Mouse (Mus musculus) midbrain, embryonic 15.5 days (tissue): Measurements from ENCODE around the gene Mrpl23. TPM values are rescaled to one million over a fixed set of nuclear protein-coding genes. Genes with fewer than 3 reads are reported as not detected.
A peak's percentile ranks its signal among the peaks of the same experiment; 100 is the strongest.

ENCODE experiments used
- ATAC-seq: fragments of 200-750 bp; cut with Nextera tagmentation; replicated peaks from 2 replicates; pipeline ENCODE4 v1.8.0; 2017; ENCODE audit warnings: moderate TSS enrichment
- H3K27ac ChIP-seq: fragments of 300-500 bp; sonication (generic); 2 replicates; pipeline ENCODE4 v1.5.1; 2015; ENCODE audit warnings: mild to moderate bottlenecking, inconsistent platforms
- H3K27me3 ChIP-seq: fragments of 300-500 bp; sonication (generic); replicated peaks from 2 replicates; pipeline ENCODE4 v1.6.1; 2015; ENCODE audit warnings: inconsistent platforms
- H3K36me3 ChIP-seq: fragments of 300-500 bp; sonication (generic); replicated peaks from 2 replicates; pipeline ENCODE4 v1.6.1; 2015; ENCODE audit warnings: inconsistent platforms
- H3K4me1 ChIP-seq: fragments of 300-500 bp; sonication (generic); 2 replicates; pipeline ENCODE4 v1.6.1; 2015; ENCODE audit warnings: inconsistent platforms
- H3K4me2 ChIP-seq: fragments of 300-500 bp; sonication (generic); 2 replicates; pipeline ENCODE4 v1.6.1; 2015; ENCODE audit warnings: inconsistent platforms, mild to moderate bottlenecking, moderate library complexity
- H3K4me3 ChIP-seq: fragments of 300-500 bp; sonication (generic); 2 replicates; pipeline ENCODE4 v1.5.1; 2015; ENCODE audit warnings: mild to moderate bottlenecking, inconsistent platforms
- H3K9ac ChIP-seq: fragments of 300-500 bp; sonication (generic); 2 replicates; pipeline ENCODE4 v1.6.1; 2015; ENCODE audit warnings: mild to moderate bottlenecking, inconsistent platforms
- H3K9me3 ChIP-seq: fragments of 300-500 bp; sonication (generic); 2 replicates; pipeline ENCODE4 v1.6.1; 2016; ENCODE audit warnings: inconsistent platforms
- WGBS: fragments of 180-500 bp; shearing (Covaris S2); methylation state at CpG from one replicate; pipeline ENCODE4 v1.1.7; 2015; ENCODE audit warnings: mixed read lengths; 5-methylcytosine and 5-hydroxymethylcytosine counted together
- polyA plus RNA-seq: library from polyadenylated mRNA; unstranded; fragments of >200 nt; fragmentation: Nextera tagmentation; extraction: Ambion mirVana; gene quantifications from 2 replicates; pipeline ENCODE4 v1.2.1, GENCODE M21; 2015

The Mrpl23 gene
- polyA plus RNA-seq, 1 experiment from 2014 or later = 22.4 TPM

GRCm38 (mm10) chr7:142572343-142572742 is 39.9 kb downstream of the Mrpl23 start:
- Histone ChIP-seq H3K9me3 (no peaks in the 10 kb centered on the region), H3K4me3 (no peak overlapping the region), H3K36me3 (no peaks in the 10 kb centered on the region), H3K4me2 (no peak overlapping the region), H3K4me1 (no peaks in the 10 kb centered on the region), H3K27me3 (no peaks in the 10 kb centered on the region), H3K27ac (no peak overlapping the region), H3K9ac (no peak overlapping the region)
- no peak for ATAC-seq
- WGBS = 71% methylated on average over 7 of the region's 7 CpGs

GRCm38 (mm10) chr7:142572992-142573391 is 40.5 kb downstream of the Mrpl23 start:
- ATAC-seq = no peak
- Histone ChIP-seq H3K9me3 (no peaks in the 10 kb centered on the region), H3K27ac (no peak overlapping the region), H3K9ac (no peak overlapping the region), H3K4me2 (no peak overlapping the region), H3K4me1 (no peaks in the 10 kb centered on the region), H3K36me3 (no peaks in the 10 kb centered on the region), H3K4me3 (no peak overlapping the region), H3K27me3 (no peaks in the 10 kb centered on the region)
- WGBS = 43% methylated on average over 6 of the region's 6 CpGs

- no peak overlapping the region for H3K27ac ChIP-seq
- ATAC-seq = no peak
- no peaks in the 10 kb centered on the region for H3K27me3 ChIP-seq
- no peak overlapping the region for H3K4me3 ChIP-seq
- no peaks in the 10 kb centered on the region for H3K4me1 ChIP-seq
- no peak overlapping the region for H3K4me2 ChIP-seq
- H3K36me3 ChIP-seq = no peaks in the 10 kb centered on the region
- WGBS = 74% methylated on average over 3 of the region's 3 CpGs
- no peak overlapping the region for H3K9ac ChIP-seq
- H3K9me3 ChIP-seq = no peaks in the 10 kb centered on the region
Observed at GRCm38 (mm10) chr7:142574155-142574660, 41.7 kb downstream of the Mrpl23 start.

- Histone ChIP-seq H3K4me3 (no peak overlapping the region), H3K27ac (no peak overlapping the region), H3K9ac (no peak overlapping the region), H3K36me3 (no peaks in the 10 kb centered on the region), H3K9me3 (no peaks in the 10 kb centered on the region), H3K27me3 (no peaks in the 10 kb centered on the region), H3K4me2 (no peak overlapping the region), H3K4me1 (no peaks in the 10 kb centered on the region)
- no peak for ATAC-seq
- WGBS = 80% methylated on average over 9 of the region's 9 CpGs
Observed at GRCm38 (mm10) chr7:142574826-142575351, 42.4 kb downstream of the Mrpl23 start.

GRCm38 (mm10) chr7:142575491-142575890 is 43.0 kb downstream of the Mrpl23 start:
- Histone ChIP-seq H3K4me2 (no peak overlapping the region), H3K9me3 (no peaks in the 10 kb centered on the region), H3K9ac (no peak overlapping the region), H3K27ac (no peak overlapping the region), H3K27me3 (no peaks in the 10 kb centered on the region), H3K36me3 (no peaks in the 10 kb centered on the region), H3K4me1 (no peaks in the 10 kb centered on the region), H3K4me3 (no peak overlapping the region)
- ATAC-seq = no peak
- 93% methylated on average over 12 of the region's 12 CpGs for WGBS

- Histone ChIP-seq H3K27ac (no peak overlapping the region), H3K4me1 (0 out of 2 replicates have a peak, but pooled peaks cover 3% of the 10 kb centered on the region), H3K4me3 (no peak overlapping the region), H3K9ac (no peak overlapping the region), H3K27me3 (no peaks in the 10 kb centered on the region), H3K36me3 (no peaks in the 10 kb centered on the region), H3K9me3 (no peaks in the 10 kb centered on the region), H3K4me2 (no peak overlapping the region)
- no peak for ATAC-seq
- 89% methylated on average over 5 of the region's 5 CpGs for WGBS
Observed at GRCm38 (mm10) chr7:142575971-142576370, 43.5 kb downstream of the Mrpl23 start.

- ATAC-seq = no peak
- 90% methylated on average over 25 of the region's 25 CpGs for WGBS
- Histone ChIP-seq H3K9me3 (no peaks in the 10 kb centered on the region), H3K4me1 (0 out of 2 replicates have a peak, but pooled peaks cover 9% of the 10 kb centered on the region), H3K9ac (no peak overlapping the region), H3K27ac (no peak overlapping the region), H3K4me2 (no peak overlapping the region), H3K27me3 (no peaks in the 10 kb centered on the region), H3K4me3 (no peak overlapping the region), H3K36me3 (no peaks in the 10 kb centered on the region)
Observed at GRCm38 (mm10) chr7:142576472-142577326, 44.2 kb downstream of the Mrpl23 start.

GRCm38 (mm10) chr7:142577806-142578423 is 45.4 kb downstream of the Mrpl23 start:
- no peaks in the 10 kb centered on the region for H3K36me3 ChIP-seq
- H3K27ac ChIP-seq = no peak overlapping the region
- H3K27me3 ChIP-seq = no peaks in the 10 kb centered on the region
- peak overlapping the region; percentile 39 for H3K4me2 ChIP-seq
- no peak overlapping the region for H3K9ac ChIP-seq
- no peak for ATAC-seq
- 0 out of 2 replicates have a peak overlapping the region, but pooled peaks have one; percentile 13 for H3K4me3 ChIP-seq
- 49% methylated on average over 26 of the region's 26 CpGs for WGBS
- H3K4me1 ChIP-seq = 0 out of 2 replicates have a peak, but pooled peaks cover 9% of the 10 kb centered on the region
- no peaks in the 10 kb centered on the region for H3K9me3 ChIP-seq

- no peak overlapping the region for H3K27ac ChIP-seq
- no peak for ATAC-seq
- 57% methylated on average over 5 of the region's 5 CpGs for WGBS
- H3K4me1 ChIP-seq = 0 out of 2 replicates have a peak, but pooled peaks cover 9% of the 10 kb centered on the region
- no peak overlapping the region for H3K4me3 ChIP-seq
- H3K27me3 ChIP-seq = no peaks in the 10 kb centered on the region
- H3K4me2 ChIP-seq = no peak overlapping the region
- no peaks in the 10 kb centered on the region for H3K36me3 ChIP-seq
- no peaks in the 10 kb centered on the region for H3K9me3 ChIP-seq
- no peak overlapping the region for H3K9ac ChIP-seq
Observed at GRCm38 (mm10) chr7:142579069-142579468, 46.6 kb downstream of the Mrpl23 start.

GRCm38 (mm10) chr7:142580121-142580879 is 47.8 kb downstream of the Mrpl23 start:
- ATAC-seq = peak; percentile 82
- WGBS = 46% methylated on average over 26 of the region's 26 CpGs
- Histone ChIP-seq H3K4me1 (0 out of 2 replicates have a peak, but pooled peaks cover 9% of the 10 kb centered on the region), H3K9ac (no peak overlapping the region), H3K4me2 (peak overlapping the region; percentile 67), H3K4me3 (peak overlapping the region; percentile 37), H3K27me3 (no peaks in the 10 kb centered on the region), H3K27ac (no peak overlapping the region), H3K9me3 (no peaks in the 10 kb centered on the region), H3K36me3 (no peaks in the 10 kb centered on the region)

GRCm38 (mm10) chr7:142581186-142581585 is 48.7 kb downstream of the Mrpl23 start:
- Histone ChIP-seq H3K4me2 (peak overlapping the region; percentile 47), H3K9me3 (no peaks in the 10 kb centered on the region), H3K36me3 (no peaks in the 10 kb centered on the region), H3K27me3 (no peaks in the 10 kb centered on the region), H3K27ac (no peak overlapping the region), H3K4me3 (no peak overlapping the region; the same call in 1 of the 2 replicates), H3K9ac (no peak overlapping the region), H3K4me1 (0 out of 2 replicates have a peak, but pooled peaks cover 9% of the 10 kb centered on the region)
- WGBS = 49% methylated on average over 7 of the region's 7 CpGs
- no peak for ATAC-seq
